Mouse (Mus musculus) bone marrow macrophage, adult 2 months (primary cell): ENCODE results near the gene Olfr1280. TPM values are rescaled to one million over a fixed set of nuclear protein-coding genes. Genes with fewer than 3 reads are reported as not detected.
"Not testable (repeated sequence)": the region's sequence is repeated elsewhere in the genome, so short reads cannot be mapped to it uniquely, and the experiment has no call there.

Experiments
- H3K27ac ChIP-seq: 2 replicates; pipeline ENCODE4 v1.5.1; 2012; ENCODE audit warnings: low read depth, low read length; ENCODE audit not compliant: insufficient read depth
- H3K4me1 ChIP-seq: 2 replicates; pipeline ENCODE4 v1.6.1; 2012; ENCODE audit warnings: low read length; ENCODE audit not compliant: control insufficient read depth, insufficient read depth
- H3K4me3 ChIP-seq: 2 replicates; pipeline ENCODE4 v1.5.1; 2012; ENCODE audit warnings: mild to moderate bottlenecking, low read length, moderate library complexity; ENCODE audit not compliant: insufficient read depth
- CTCF ChIP-seq: IDR thresholded peaks from 2 replicates; pipeline ENCODE4 v1.5.1; 2012; ENCODE audit warnings: low read depth, mild to moderate bottlenecking, low read length, moderate library complexity
- POLR2A ChIP-seq: IDR thresholded peaks from 2 replicates; pipeline ENCODE4 v1.6.1; 2012; ENCODE audit warnings: mild to moderate bottlenecking, low read depth, low read length, borderline replicate concordance
- polyA plus RNA-seq: library from polyadenylated mRNA; stranded (reverse); fragments of >200 nt; gene quantifications from 2 replicates; pipeline ENCODE4 v1.2.4, GENCODE M21; 2012; ENCODE audit not compliant: missing spikeins, insufficient read depth, insufficient read length

Gene Olfr1280
- polyA plus RNA-seq: not detected in 2 replicates

DNA sequence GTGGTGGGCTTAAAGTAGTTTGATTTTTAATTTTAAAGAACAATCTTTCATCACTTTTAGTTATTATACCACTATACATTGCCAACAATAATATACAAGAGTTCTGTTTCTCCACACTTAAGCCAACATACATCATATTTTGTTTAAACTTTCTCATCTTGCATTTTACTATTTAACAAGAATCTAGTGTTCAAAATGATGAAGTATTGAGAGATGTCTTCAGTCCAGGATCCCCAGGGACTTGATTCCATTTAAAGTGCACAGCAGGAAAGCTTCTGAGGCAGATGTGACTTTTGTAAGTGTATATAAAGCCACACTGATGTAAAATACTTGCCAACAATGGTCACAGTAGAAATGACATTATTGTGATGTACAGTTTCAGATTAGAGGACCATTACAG is at the start of gene Olfr1280:
Gene Olfr1280 (plus strand): TSS at position 301 of the 400 bp plus-strand sequence.
- H3K4me1 ChIP-seq: no peaks in the 10 kb centered on the region
- H3K27ac ChIP-seq: no peak within 1 kb of the TSS
- TF ChIP-seq CTCF: no peak
- no peak for TF ChIP-seq POLR2A
- no peak within 1 kb of the TSS for H3K4me3 ChIP-seq

DNA sequence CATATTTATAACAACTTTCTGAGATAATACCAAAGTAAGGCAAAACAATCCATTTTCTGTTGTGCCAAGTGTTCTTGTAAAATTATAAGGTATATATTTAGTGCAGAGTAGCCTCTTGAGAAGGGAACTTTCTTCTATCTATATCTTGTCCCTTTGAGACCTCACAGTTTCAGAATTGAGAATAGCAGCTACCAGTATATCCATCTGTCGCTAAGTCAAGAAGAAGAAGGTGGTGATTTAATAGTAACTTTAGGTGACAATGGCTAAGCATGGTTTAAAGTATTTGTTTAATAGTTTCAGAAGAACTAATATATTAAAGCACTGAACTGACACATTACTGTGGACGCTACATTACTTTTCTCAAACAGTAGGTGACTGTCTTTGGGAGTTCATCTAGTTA is 39.8 kb upstream of the Olfr1280 start, which contains the start of gene Olfr1277:
Gene Olfr1277 (minus strand): TSS at position 101 of the 400 bp plus-strand sequence.
- Histone ChIP-seq H3K4me1 (no peaks in the 10 kb centered on the region), H3K27ac (no peak within 1 kb of the TSS), H3K4me3 (no peak within 1 kb of the TSS)
- no peak for TF ChIP-seq POLR2A
- TF ChIP-seq CTCF: no peak

DNA sequence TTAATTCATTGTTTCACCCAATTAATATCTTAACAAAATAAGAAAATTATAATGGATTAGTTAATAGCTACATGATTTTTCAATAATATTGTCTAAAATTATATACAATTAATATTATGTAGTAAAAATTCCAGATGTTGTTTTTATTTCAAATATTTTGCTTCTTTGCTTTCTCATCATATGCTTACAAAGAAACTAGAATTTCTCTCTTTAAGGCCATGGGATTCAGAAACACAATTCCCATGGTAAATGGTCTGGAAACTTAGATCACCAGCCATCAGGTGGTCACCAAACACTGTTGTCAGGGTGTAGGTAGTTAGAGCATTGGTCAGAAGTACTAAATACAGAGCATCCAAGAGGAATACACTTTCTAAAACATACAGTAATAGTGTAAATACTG is 24.0 kb upstream of the Olfr1280 start, which contains the start of gene Olfr1278:
Gene Olfr1278 (plus strand): TSS at position 301 of the 400 bp plus-strand sequence.
- no peaks in the 10 kb centered on the region for H3K4me1 ChIP-seq
- no peak within 1 kb of the TSS for H3K27ac ChIP-seq
- TF ChIP-seq CTCF (no peak), POLR2A (no peak)
- no peak within 1 kb of the TSS for H3K4me3 ChIP-seq

DNA sequence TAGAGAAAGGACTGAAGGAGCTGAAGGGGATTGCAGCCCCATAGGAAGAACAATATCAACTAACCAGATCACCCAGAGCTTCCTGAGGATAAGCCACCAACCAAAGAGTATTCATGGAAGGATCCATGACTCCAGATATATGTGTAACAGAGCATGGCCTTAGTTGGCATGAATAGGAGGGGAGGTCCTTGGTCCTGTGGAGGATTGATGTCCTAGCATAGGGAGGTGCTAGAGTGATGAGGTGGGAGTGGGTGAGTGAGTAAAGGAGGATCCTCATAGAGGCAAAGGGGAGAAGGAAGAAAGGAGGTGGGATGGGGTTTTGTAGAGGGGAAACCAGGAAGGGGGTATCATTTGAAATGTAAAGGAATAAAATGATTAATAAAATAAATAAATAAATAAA is 15.3 kb upstream of the Olfr1280 start:
- no peak for TF ChIP-seq CTCF
- no peak for TF ChIP-seq POLR2A
- Histone ChIP-seq H3K27ac (no peak overlapping the region), H3K4me1 (no peaks in the 10 kb centered on the region), H3K4me3 (no peak overlapping the region)

- TF ChIP-seq CTCF (no peak), POLR2A (no peak)
- no peak within 1 kb of the TSS for H3K27ac ChIP-seq
- H3K4me3 ChIP-seq: no peak within 1 kb of the TSS
- no peaks in the 10 kb centered on the region for H3K4me1 ChIP-seq
Measured at GRCm38 (mm10) chr2:111300374-111300773, 13.4 kb upstream of the Olfr1280 start, which contains the start of gene Olfr1279. Gene Olfr1279 (plus strand): TSS chr2:111300635.

GRCm38 (mm10) chr2:111326220-111326619 is 12.4 kb downstream of the Olfr1280 start, which contains the start of gene Olfr1281:
Gene Olfr1281 (plus strand): TSS chr2:111326520.
- no peak within 1 kb of the TSS for H3K27ac ChIP-seq
- H3K4me3 ChIP-seq: no peak within 1 kb of the TSS
- TF ChIP-seq CTCF (no peak), POLR2A (no peak)
- no peaks in the 10 kb centered on the region for H3K4me1 ChIP-seq

GRCm38 (mm10) chr2:111333721-111334120 is 19.9 kb downstream of the Olfr1280 start:
- not testable (repeated sequence) for H3K4me1 ChIP-seq, H3K4me3 ChIP-seq, H3K27ac ChIP-seq

GRCm38 (mm10) chr2:111335976-111336375 is 22.2 kb downstream of the Olfr1280 start, which contains the start of gene Olfr1282:
Gene Olfr1282 (minus strand): TSS chr2:111336076.
- Histone ChIP-seq H3K4me1 (no peaks in the 10 kb centered on the region), H3K4me3 (no peak within 1 kb of the TSS), H3K27ac (no peak within 1 kb of the TSS)
- TF ChIP-seq CTCF (no peak), POLR2A (no peak)

DNA sequence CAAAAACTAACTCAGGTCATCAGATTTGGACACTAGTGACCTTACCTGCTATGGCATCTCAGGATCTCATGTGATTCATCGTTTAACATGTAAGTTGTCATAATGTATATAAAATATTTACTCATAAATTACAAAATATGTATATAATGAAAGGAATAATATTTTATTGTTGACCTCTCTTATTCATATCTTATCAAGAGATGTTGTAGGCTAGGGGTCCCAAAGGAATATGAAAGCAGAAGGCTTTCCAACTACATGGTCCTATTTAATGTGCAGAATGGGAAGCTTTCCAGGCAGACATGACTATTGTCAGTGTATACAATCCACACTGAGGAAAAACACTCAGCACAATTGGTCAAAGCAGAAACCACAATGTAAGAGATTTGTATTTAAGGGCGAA is 52.7 kb downstream of the Olfr1280 start, which contains the start of gene Olfr1283:
Gene Olfr1283 (plus strand): TSS at position 301 of the 400 bp plus-strand sequence.
- Histone ChIP-seq H3K4me1 (no peaks in the 10 kb centered on the region), H3K4me3 (no peak within 1 kb of the TSS), H3K27ac (no peak within 1 kb of the TSS)
- TF ChIP-seq POLR2A: no peak
- no peak for TF ChIP-seq CTCF

- no peak within 1 kb of the TSS for H3K27ac ChIP-seq
- no peaks in the 10 kb centered on the region for H3K4me1 ChIP-seq
- TF ChIP-seq CTCF (no peak), POLR2A (no peak)
- no peak within 1 kb of the TSS for H3K4me3 ChIP-seq
Measured at GRCm38 (mm10) chr2:111375222-111375621, 61.4 kb downstream of the Olfr1280 start, which contains the start of gene Olfr1284. Gene Olfr1284 (plus strand): TSS chr2:111375522.

Other genes with a start within 250 kb of the Olfr1280 start
- gene Gm13941, start 208.0 kb upstream of the Olfr1280 start, polyA plus RNA-seq: not detected in 2 replicates
- gene Gm15130, start 161.1 kb upstream of the Olfr1280 start, polyA plus RNA-seq: not detected in 2 replicates
- gene 4930430A15Rik, start 84.4 kb upstream of the Olfr1280 start, polyA plus RNA-seq: not detected in 2 replicates
- not detected in 2 replicates for gene Olfr1275, start 78.7 kb upstream of the Olfr1280 start, polyA plus RNA-seq
- not detected in 2 replicates for gene Olfr1276, start 59.5 kb upstream of the Olfr1280 start, polyA plus RNA-seq
- gene Olfr1277, start 39.9 kb upstream of the Olfr1280 start, polyA plus RNA-seq: 0.13 TPM in 1 of 2 replicates, not detected in the other
- gene Olfr1278, start 23.9 kb upstream of the Olfr1280 start, polyA plus RNA-seq: not detected in 2 replicates
- gene Olfr1279, start 13.4 kb upstream of the Olfr1280 start, polyA plus RNA-seq: not detected in 2 replicates
- gene Olfr1281, start 12.5 kb downstream of the Olfr1280 start, polyA plus RNA-seq: 0.16 TPM in 1 of 2 replicates, not detected in the other
- not detected in 2 replicates for gene Olfr1282, start 22.1 kb downstream of the Olfr1280 start, polyA plus RNA-seq
- not detected in 2 replicates for gene Olfr1283, start 52.8 kb downstream of the Olfr1280 start, polyA plus RNA-seq
- gene Olfr1284, start 61.5 kb downstream of the Olfr1280 start, polyA plus RNA-seq: not detected in 2 replicates
- gene Olfr1286, start 109.1 kb downstream of the Olfr1280 start, polyA plus RNA-seq: not detected in 2 replicates
- not detected in 2 replicates for gene Olfr1287, start 135.1 kb downstream of the Olfr1280 start, polyA plus RNA-seq
- not detected in 2 replicates for gene Olfr1288, start 160.1 kb downstream of the Olfr1280 start, polyA plus RNA-seq
- not detected in 2 replicates for gene Olfr1289, start 166.8 kb downstream of the Olfr1280 start, polyA plus RNA-seq
- not detected in 2 replicates for gene Olfr1290, start 179.8 kb downstream of the Olfr1280 start, polyA plus RNA-seq
- not detected in 2 replicates for gene Olfr1291-ps1, start 183.2 kb downstream of the Olfr1280 start, polyA plus RNA-seq
- not detected in 2 replicates for gene Olfr1293-ps, start 211.2 kb downstream of the Olfr1280 start, polyA plus RNA-seq
- not detected in 2 replicates for gene Olfr1294, start 226.3 kb downstream of the Olfr1280 start, polyA plus RNA-seq